Mouse (Mus musculus) E14TG2a.4 (cell line): ENCODE measurements at regions not wholly inside any gene's neighbourhood (a gene's known extent, or its start where the extent isn't known, plus 50 kb on each side); places are given as distances from the start of the nearest gene placed in this dataset.

ENCODE experiments used
- CTCF ChIP-seq: conservative IDR thresholded peaks from 2 replicates; pipeline ENCODE4 v1.5.1; 2014; ENCODE audit warnings: low read length
- NANOG ChIP-seq: IDR thresholded peaks from 2 replicates; pipeline ENCODE4 v1.6.1; 2014; ENCODE audit warnings: borderline replicate concordance, low read length, mixed read lengths
- POU5F1 ChIP-seq: IDR thresholded peaks from 2 replicates; pipeline ENCODE4 v1.6.1; 2014; ENCODE audit warnings: low read length, borderline replicate concordance

DNA sequence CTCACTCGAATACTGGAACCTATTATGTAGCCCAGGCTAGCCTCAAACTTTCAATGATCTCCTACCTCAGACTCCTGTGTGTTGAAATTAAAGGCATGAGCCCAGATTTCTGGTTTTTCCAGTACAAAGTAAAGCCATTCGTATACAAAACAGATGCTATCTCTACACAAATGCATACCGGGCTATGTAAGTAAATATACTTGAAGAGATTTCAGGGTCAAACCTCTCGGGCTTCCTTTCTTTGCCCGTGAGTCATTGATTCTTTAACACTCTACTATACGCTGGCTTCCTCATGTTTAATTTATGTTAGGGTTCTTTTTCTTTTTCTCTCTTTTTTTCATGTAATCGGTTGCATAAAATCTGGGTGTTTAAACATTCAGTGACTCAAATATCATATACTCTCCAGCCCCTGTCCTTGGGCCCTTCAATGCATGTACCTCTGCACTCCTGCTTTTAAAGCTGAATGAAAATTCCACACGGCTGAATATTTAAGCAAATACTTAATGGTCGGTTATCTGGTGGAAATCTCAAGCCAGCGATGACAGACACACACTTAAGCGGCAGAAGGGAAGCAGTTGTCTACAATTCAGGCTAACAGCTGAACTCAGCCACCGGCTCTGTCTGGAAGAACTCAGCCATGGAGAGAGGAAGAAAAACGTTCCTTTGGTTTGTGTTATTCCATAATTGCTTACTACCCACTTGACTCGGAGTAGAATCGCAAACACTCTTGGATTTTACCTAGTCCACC lies 82.0 kb downstream of the Otx2 start:
- TF ChIP-seq CTCF (no peak), POU5F1 (no peak), NANOG (no peak)
